In genomic region chr5:127299010-127299409, GRCm38 (mm10) we compare ENCODE assay signal across 27 mouse cellular contexts. TPM values are rescaled to one million over a fixed set of nuclear protein-coding genes. Genes with fewer than 3 reads are reported as not detected.
A peak's percentile ranks its signal among the peaks of the same experiment; 100 is the strongest.
DNase-seq lines count a peak whose midpoint lies in the region; ATAC-seq lines count a peak whose summit lies in the region.
"Had no signal": no experiment of that assay in that cellular context is flagged by ENCODE, and none has a peak within 500 bp of the region (broad histone marks: within the 10 kb centered on the region; RNA-seq: fewer than 3 reads in every experiment).

No protein-coding gene starts in this region.

- H3K4me3 ChIP-seq in midbrain, embryonic 10.5 days = no peak overlapping the region
- no peak overlapping the region for H3K4me3 ChIP-seq in midbrain, embryonic 14.5 days (replicated peaks; ENCODE audit: low read depth, low read length)
- H3K4me3 ChIP-seq: erythroblast, embryonic 14.5 days; forebrain, embryonic 12.5 days; heart, embryonic 13.5 days; limb, embryonic 12.5 days; liver, embryonic 15.5 days had no signal

- DNase-seq in midbrain, embryonic 10.5 days (ENCODE audit: low spot score) = peak; percentile 52
- no peak for DNase-seq in midbrain, embryonic 14.5 days
- peak; percentile 78 for DNase-seq in embryo, embryonic 10.5 days (ENCODE audit: low spot score)
- DNase-seq in embryo, embryonic 9.5 days (ENCODE audit: extremely low spot score) = peak; percentile 61
- peak; percentile 38 for DNase-seq in yolk sac, embryonic 10.5 days (ENCODE audit: low spot score)
- DNase-seq: adrenal gland, adult 2 months; adrenal gland, postnatal 36 days; B cell, adult 2 months; gastrocnemius, postnatal 10 days; heart, postnatal 10 days; kidney, adult 2 months; kidney, postnatal 14 days; layer of hippocampus, adult 9-11 months; lung, postnatal 36 days; right cerebral cortex, postnatal 25 days; spleen, adult 18-20 months; thymus, postnatal 36 days had no signal

- H3K27me3 ChIP-seq in midbrain, embryonic 10.5 days (ENCODE audit: low read depth, poor library complexity, severe bottlenecking) = peaks cover 9% of the 10 kb centered on the region; the same call in 1 of the 2 replicates
- no peaks in the 10 kb centered on the region for H3K27me3 ChIP-seq in midbrain, embryonic 14.5 days (ENCODE audit: control insufficient read depth, insufficient read depth, low read length)
- H3K27me3 ChIP-seq: CH12.LX; heart, embryonic 13.5 days; limb, embryonic 12.5 days; liver, embryonic 15.5 days had no signal

- 0% methylated on average over 1 of the region's 1 CpGs for WGBS in midbrain, embryonic 10.5 days
- WGBS in midbrain, embryonic 14.5 days = 8% methylated on average over 1 of the region's 1 CpGs

- H3K4me1 ChIP-seq in midbrain, embryonic 10.5 days = peaks cover 72% of the 10 kb centered on the region
- peaks cover 34% of the 10 kb centered on the region for H3K4me1 ChIP-seq in midbrain, embryonic 14.5 days (ENCODE audit: control insufficient read depth, insufficient read depth, low read length)
- H3K4me1 ChIP-seq: liver, embryonic 15.5 days had no signal

- no peak overlapping the region for H3K4me2 ChIP-seq in midbrain, embryonic 14.5 days (ENCODE audit: low read length)
- H3K4me2 ChIP-seq: forebrain, embryonic 12.5 days; heart, embryonic 13.5 days; limb, embryonic 12.5 days; liver, embryonic 15.5 days had no signal

- H3K9ac ChIP-seq in midbrain, embryonic 14.5 days (replicated peaks; ENCODE audit: low read length) = no peak overlapping the region
- H3K9ac ChIP-seq: forebrain, embryonic 12.5 days; heart, embryonic 13.5 days; limb, embryonic 12.5 days; liver, embryonic 15.5 days had no signal

- H3K9me3 ChIP-seq in midbrain, embryonic 10.5 days (replicated peaks) = peaks cover 5% of the 10 kb centered on the region
- no peaks in the 10 kb centered on the region for H3K9me3 ChIP-seq in midbrain, embryonic 14.5 days (ENCODE audit: control insufficient read depth, low read length)
- H3K9me3 ChIP-seq: forebrain, embryonic 12.5 days; heart, embryonic 13.5 days; limb, embryonic 12.5 days; liver, embryonic 15.5 days had no signal

- H3K27ac ChIP-seq in midbrain, embryonic 10.5 days (replicated peaks) = peak overlapping the region; percentile 82
- no peak overlapping the region for H3K27ac ChIP-seq in midbrain, embryonic 14.5 days (replicated peaks; ENCODE audit: low read depth, low read length)
- H3K27ac ChIP-seq: forebrain, embryonic 12.5 days; heart, embryonic 13.5 days; limb, embryonic 12.5 days; liver, embryonic 15.5 days had no signal

- H3K36me3 ChIP-seq in midbrain, embryonic 10.5 days = peaks cover 7% of the 10 kb centered on the region
- H3K36me3 ChIP-seq in midbrain, embryonic 14.5 days (ENCODE audit: control insufficient read depth, insufficient read depth, low read length) = no peaks in the 10 kb centered on the region
- H3K36me3 ChIP-seq: forebrain, embryonic 12.5 days; heart, embryonic 13.5 days; limb, embryonic 12.5 days; liver, embryonic 15.5 days had no signal

- no peak for ATAC-seq in midbrain, embryonic 14.5 days (ENCODE audit: low FRiP score, low TSS enrichment)
- no peak for ATAC-seq in CD4-positive, CD25-positive, alpha-beta regulatory T cell, adult 4 months
- ATAC-seq: activated CD4-positive, CD25-positive, alpha-beta regulatory T cell, adult 4 months; hindbrain, embryonic 16.5 days had no signal

RNA-seq across cellular contexts. Expression of gene Tmem132c, which starts 57.4 kb away (rescaled TPM):
- polyA plus RNA-seq in midbrain, embryonic 10.5 days (2016; fragmentation: Nextera tagmentation; extraction: Ambion mirVana) = 30.0 and 34.0 TPM in 2 replicates
- polyA plus RNA-seq in midbrain, embryonic 14.5 days (2014; fragmentation: Nextera tagmentation; extraction: Ambion mirVana) = 10.6 and 16.2 TPM in 2 replicates
- not detected for polyA plus RNA-seq in CD4-positive, CD25-positive, alpha-beta regulatory T cell, adult 4 months (2017; shearing (Covaris generic))
- polyA plus RNA-seq: activated CD4-positive, CD25-positive, alpha-beta regulatory T cell, adult 4 months; erythroblast, embryonic 14.5 days; liver, adult 2 months had no signal
